Mouse (Mus musculus) urinary bladder, adult 18-20 months (tissue): ENCODE measurements at regions not wholly inside any gene's neighbourhood (a gene's known extent, or its start where the extent isn't known, plus 50 kb on each side); places are given as distances from the start of the nearest gene placed in this dataset.

Experiments used
- DNase-seq, 2 experiments: peaks; one replicate each; pipeline ENCODE4 v3.0.0; 2022; ENCODE audit warnings: low spot score in 2 of 2, mixed read lengths in 2 of 2

- DNase-seq = no peak
These were observed 113.0 kb upstream of the Lhx1 start for GRCm38 (mm10) chr11:84638353-84638752.

- no peak for DNase-seq
These were observed 111.9 kb upstream of the Lhx1 start for GRCm38 (mm10) chr11:84637268-84637667.

- DNase-seq = no peak
These were observed 109.7 kb upstream of the Lhx1 start for GRCm38 (mm10) chr11:84634990-84635389.

DNA sequence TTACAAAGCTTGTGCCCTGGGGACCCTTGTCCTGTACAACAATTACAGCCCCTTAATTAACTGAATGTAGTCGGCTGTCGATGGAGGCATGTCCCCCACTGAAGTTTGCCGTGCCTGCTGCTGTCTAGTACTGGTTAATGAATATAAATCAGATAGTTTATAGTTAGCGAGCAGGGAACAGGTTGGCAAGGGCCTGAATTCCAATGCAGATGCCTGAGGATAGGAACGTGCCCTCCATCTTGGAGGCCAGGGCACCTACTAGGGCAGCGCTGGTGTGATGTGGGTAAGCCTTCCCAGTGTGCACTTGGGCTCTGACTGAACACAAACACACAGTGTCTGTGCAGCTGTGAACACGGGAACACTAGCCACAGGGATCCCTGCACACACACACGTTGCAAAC is 108.0 kb upstream of the Lhx1 start:
- no peak for DNase-seq

GRCm38 (mm10) chr11:84628111-84628510 is 102.8 kb upstream of the Lhx1 start:
- no peak for DNase-seq

DNA sequence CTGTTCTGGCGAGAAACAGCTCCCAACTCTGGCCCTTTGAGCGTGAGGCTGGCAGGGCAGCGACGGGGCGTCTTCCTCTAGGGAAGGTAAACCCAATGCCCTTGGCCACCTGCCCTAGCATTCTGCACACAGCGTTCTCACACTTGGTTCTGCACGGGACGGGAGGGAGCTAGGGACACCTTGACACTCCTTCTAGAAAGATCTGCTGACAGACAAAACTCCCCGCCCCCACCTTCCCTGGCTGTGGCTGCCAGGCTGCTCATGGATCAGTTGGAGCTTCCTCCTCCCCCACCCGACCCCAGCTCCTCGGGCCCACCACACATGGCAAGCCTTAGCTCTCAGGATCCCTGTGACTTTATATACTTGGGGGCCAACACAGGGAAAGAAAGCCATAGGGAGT is 102.3 kb upstream of the Lhx1 start:
- no peak for DNase-seq

- no peak for DNase-seq
These were observed 101.9 kb upstream of the Lhx1 start for GRCm38 (mm10) chr11:84627259-84627658.

DNA sequence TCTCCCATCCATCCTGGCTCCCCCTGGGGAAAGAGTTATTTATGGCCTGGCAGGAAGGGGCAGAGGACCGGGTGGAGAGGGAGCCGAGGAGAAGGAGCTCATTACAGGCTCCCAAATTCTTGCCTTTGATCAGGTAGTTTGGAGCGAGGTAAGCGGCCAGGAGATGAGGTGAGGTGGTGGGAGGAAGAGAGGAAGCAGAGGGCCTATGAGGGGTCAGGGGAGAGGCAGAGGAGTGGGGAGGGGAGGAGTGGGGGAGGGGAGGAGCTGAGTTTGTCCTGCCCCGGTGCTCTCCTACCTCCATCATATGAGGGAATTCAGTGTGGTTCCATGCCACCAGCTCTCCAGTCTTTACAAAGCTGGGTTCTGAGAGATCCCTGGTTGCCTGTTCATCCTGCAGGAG is 98.8 kb upstream of the Lhx1 start:
- DNase-seq = no peak

DNA sequence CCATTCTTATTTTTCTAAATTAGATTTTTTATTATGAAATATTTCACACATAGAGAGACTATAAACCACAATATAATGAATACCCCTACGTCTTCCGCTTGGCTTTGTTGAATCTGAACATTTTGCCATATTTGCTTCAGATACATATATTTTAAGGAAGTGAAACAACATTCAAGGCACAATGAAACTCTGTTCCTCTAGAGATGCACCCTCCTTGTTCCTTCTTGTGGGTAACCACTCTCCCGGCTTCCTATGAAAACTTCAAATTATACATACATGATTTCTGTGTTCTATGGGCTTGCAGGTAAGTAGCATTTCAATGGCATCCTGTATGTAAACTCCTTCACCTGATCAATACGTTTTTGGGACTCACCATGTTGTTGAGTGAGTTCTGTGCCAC is 94.4 kb upstream of the Lhx1 start:
- no peak for DNase-seq

- no peak for DNase-seq
These were observed 93.2 kb upstream of the Lhx1 start for GRCm38 (mm10) chr11:84618576-84618975.

- no peak for DNase-seq
These were observed 87.8 kb upstream of the Lhx1 start for GRCm38 (mm10) chr11:84612982-84613720.

DNA sequence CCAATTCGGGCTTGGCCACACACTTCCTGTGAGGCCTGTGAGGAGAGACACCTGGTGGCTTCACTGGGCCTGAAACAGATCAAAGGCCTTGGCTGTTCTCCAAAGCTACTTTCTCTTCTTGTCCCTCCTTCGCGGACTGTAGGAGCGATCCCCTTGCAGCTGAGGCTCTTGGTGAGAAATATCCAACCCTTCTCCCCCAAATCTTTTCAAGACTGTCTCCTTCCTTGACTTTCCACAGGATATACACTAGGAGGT is 86.2 kb upstream of the Lhx1 start:
- no peak for DNase-seq

- no peak for DNase-seq
These were observed 85.7 kb upstream of the Lhx1 start for GRCm38 (mm10) chr11:84610774-84611624.

DNA sequence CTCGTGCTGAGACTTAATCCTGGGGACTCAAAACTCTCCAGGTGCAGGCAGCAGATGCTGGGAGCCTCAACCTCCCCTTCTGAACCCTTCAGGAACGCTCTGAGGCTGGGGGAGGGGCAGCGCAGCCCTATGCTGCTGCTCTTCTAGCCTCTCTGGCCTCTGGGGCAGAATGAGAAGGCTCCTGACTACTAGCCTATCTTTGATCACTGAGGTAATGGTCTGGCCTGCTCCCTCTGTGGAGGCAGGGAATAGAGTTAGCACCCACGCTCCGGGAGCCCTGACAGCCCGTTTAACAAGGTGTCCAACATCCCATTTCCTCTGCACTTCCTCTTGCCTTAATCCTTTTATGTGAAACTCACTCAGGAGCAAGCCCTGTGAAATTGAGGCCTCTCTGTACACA is 79.4 kb upstream of the Lhx1 start:
- DNase-seq = no peak

DNA sequence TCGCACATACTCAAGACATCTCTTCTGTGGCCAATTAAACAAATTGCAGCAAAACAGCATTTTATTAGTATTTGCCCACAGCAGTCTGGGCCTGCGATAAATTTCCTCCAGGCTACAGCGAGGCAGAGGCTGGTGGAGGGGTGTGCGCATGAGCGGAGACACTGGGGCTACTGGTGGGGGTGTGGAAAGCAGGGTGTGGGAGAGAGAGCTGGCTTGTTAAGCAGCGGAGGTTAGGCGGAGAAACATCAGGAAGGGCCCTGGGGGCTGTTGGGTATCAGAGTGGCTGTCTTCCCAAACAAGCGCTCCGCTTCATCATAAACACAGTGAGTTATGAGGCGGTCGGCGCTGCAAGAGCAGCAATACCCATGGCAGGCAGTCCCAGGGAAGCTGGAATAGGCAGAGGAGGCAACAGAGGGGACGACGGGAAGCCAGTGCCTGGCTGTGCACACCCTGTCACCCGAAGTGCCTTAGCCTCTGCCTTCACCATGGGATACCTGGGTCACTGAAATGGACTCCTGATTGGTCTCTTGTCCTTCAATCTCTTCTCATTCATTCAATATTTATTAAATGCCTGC is 74.0 kb upstream of the Lhx1 start:
- DNase-seq = no peak

DNA sequence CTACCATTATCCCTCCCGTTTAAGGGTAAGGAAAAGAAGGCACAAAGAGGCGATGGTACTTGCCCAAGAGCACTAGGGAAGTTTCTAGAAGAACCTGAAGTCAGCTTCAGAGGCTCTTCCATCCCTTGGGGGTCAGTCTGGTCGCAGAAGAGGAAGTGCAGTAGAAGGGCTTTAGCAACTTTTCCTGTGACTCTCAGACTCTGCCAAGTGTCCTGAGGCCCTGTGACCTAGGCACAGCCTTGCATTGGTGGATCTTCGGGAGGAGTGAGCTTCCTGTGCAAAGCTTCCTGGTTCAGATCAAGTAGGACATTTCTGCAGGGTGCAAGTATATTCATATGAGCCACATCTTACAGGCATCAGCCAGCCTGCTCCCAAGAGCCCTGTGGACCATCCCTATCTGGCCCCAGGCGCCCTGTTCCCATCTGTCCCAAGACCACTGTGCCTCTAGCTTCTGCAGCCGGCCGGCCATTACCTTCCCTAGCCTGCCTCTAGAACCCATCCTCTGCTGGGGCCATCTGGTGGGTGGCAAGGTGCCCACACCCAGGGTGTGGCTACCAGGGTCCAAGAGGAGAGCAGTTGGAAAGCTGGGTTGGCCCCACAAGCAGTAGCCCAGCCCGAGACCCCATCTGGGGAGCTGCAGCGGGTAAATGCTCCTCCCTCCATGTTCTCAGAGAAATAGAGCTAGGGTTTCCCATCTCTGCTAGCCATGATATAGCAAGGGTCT is 72.4 kb upstream of the Lhx1 start:
- DNase-seq = no peak

DNA sequence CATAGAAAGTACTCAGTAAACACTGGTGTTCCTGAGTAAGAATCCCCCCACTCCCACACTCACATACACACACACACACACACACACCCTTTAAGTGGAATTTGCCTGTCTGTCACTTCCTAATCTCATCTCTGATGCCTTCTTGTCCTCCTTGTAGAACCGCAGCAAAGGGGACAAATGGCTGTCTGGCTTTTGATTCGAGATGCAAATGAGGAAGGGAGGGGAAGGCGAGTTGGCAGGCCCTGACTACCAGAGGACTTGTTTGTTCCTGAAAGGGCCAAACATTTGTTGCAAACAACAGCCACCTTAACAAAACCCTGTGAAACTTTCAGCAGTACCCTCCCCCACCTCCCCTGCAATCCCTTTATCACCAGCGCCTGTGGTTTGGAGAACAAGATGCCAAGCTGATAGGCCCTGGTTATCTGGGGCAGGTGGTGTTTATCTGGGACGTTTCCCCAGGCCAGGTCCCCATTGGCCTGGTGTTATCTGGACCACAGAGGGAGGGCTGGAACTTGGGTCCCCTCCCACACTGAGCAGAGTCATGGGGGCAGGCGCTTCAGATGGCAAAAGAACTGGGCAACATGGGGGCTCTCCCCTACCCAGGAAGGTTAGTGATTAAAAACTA is 67.5 kb upstream of the Lhx1 start:
- DNase-seq = no peak

DNA sequence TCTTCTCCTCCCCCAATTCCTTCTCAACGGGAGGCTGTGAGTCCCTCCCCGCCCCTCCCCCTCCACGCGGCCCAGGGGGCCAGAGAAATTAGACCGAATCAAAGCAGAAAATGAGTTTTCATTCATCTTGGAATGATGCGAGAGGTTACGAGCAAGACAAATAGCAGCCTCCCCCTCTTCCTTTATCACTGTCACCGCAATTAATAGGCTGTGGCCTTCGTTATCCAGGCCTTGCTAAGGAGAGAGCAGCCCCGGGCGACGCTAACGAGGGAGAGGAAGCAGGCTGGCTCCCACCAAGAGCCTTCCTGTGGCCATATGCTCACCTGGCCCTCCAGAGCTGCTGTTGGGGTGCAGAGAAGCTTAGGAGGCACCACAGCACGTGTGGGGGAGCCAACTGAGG is 61.8 kb upstream of the Lhx1 start:
- no peak for DNase-seq

DNA sequence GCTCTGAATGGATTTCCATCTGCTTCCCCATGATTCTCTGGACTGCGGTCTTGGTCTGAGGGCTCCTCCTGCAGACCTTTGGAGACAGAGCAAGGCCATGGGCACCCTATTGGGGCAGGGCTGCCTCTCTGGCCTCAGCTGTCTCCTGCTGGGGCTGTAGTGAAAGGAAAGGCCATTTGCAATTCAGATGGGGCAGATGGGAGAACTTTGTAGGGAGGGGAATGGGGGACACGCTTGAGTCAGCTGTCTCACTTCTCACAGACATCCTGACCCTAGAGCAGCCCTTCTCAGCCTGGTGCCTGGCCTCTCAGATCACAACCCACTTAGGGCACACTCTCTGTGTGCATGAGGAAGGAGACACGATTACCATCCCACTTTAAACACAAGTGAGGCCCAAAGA is 60.3 kb upstream of the Lhx1 start:
- no peak for DNase-seq

- DNase-seq = no peak
These were observed 53.6 kb upstream of the Lhx1 start for GRCm38 (mm10) chr11:84578805-84579541.
